Mouse (Mus musculus) embryonic facial prominence, embryonic 11.5 days (tissue): ENCODE measurements around the gene Smim6. TPM values are rescaled to one million over a fixed set of nuclear protein-coding genes. Genes with fewer than 3 reads are reported as not detected.
A peak's percentile ranks its signal among the peaks of the same experiment; 100 is the strongest.

Source experiments
- ATAC-seq: fragments of 200-750 bp; cut with Nextera tagmentation; replicated peaks from 2 replicates; pipeline ENCODE4 v1.8.0; 2017; ENCODE audit warnings: low read depth; ENCODE audit not compliant: insufficient number of reproducible peaks, low FRiP score, low TSS enrichment
- DNase-seq: peaks from one replicate; pipeline ENCODE4 v3.0.0-alpha.2; 2015; ENCODE audit warnings: low spot score
- H3K27ac ChIP-seq: fragments of 300-500 bp; sonication (generic); replicated peaks from 2 replicates; pipeline ENCODE4 v1.5.1; 2014; ENCODE audit warnings: mild to moderate bottlenecking, low read depth, low read length, control low read depth
- H3K27me3 ChIP-seq: fragments of 300-500 bp; sonication (generic); 2 replicates; pipeline ENCODE4 v1.6.1; 2014; ENCODE audit warnings: mild to moderate bottlenecking, low read length, moderate library complexity, mixed read lengths; ENCODE audit not compliant: control insufficient read depth, insufficient read depth
- H3K36me3 ChIP-seq: fragments of 300-500 bp; sonication (generic); replicated peaks from 2 replicates; pipeline ENCODE4 v1.6.1; 2014; ENCODE audit warnings: low read depth, mild to moderate bottlenecking, low read length, moderate library complexity, mixed read lengths; ENCODE audit not compliant: control insufficient read depth, insufficient read depth
- H3K4me1 ChIP-seq: fragments of 300-500 bp; sonication (generic); 2 replicates; pipeline ENCODE4 v1.6.1; 2014; ENCODE audit warnings: low read length, mixed read lengths; ENCODE audit not compliant: control insufficient read depth, insufficient read depth
- H3K4me2 ChIP-seq: fragments of 300-500 bp; sonication (generic); 2 replicates; pipeline ENCODE4 v1.6.1; 2014; ENCODE audit warnings: low read depth, mild to moderate bottlenecking, control low read depth, low read length, moderate library complexity
- H3K4me3 ChIP-seq: fragments of 300-500 bp; sonication (generic); 2 replicates; pipeline ENCODE4 v1.5.1; 2014; ENCODE audit warnings: low read depth, low read length, control low read depth
- H3K9ac ChIP-seq: fragments of 300-500 bp; sonication (generic); replicated peaks from 2 replicates; pipeline ENCODE4 v1.6.1; 2014; ENCODE audit warnings: mild to moderate bottlenecking, control low read depth, low read length
- H3K9me3 ChIP-seq: fragments of 300-500 bp; sonication (generic); replicated peaks from 2 replicates; pipeline ENCODE4 v1.6.1; 2016; ENCODE audit warnings: mild to moderate bottlenecking, low read length, inconsistent platforms, mixed read lengths; ENCODE audit not compliant: control insufficient read depth
- WGBS: fragments of 180-500 bp; shearing (Covaris S2); extraction: QIAGEN DNeasy Blood & Tissue Kit; methylation state at CpG from one replicate; pipeline ENCODE4 v1.1.7; 2014; 5-methylcytosine and 5-hydroxymethylcytosine counted together
- polyA plus RNA-seq: library from polyadenylated mRNA; unstranded; fragments of >200 nt; fragmentation: Nextera tagmentation; extraction: Ambion mirVana; gene quantifications from 2 replicates; pipeline ENCODE4 v1.2.1, GENCODE M21; 2014

Smim6 gene
- polyA plus RNA-seq, 1 experiment from 2014 or later: 0.21 TPM

GRCm38 (mm10) chr11:115950719-115951118, 38.9 kb downstream of the Smim6 start:
- no peaks in the 10 kb centered on the region for H3K4me1 ChIP-seq
- H3K27me3 ChIP-seq: no peaks in the 10 kb centered on the region
- no peak overlapping the region for H3K4me3 ChIP-seq
- H3K9me3 ChIP-seq: no peaks in the 10 kb centered on the region
- no peak overlapping the region for H3K27ac ChIP-seq
- no peak overlapping the region for H3K9ac ChIP-seq
- no peak for DNase-seq
- H3K36me3 ChIP-seq: peaks cover 5% of the 10 kb centered on the region; the same call in 1 of the 2 replicates
- no peak for ATAC-seq
- 79% methylated on average over 2 of the region's 2 CpGs for WGBS
- H3K4me2 ChIP-seq: no peak overlapping the region

GRCm38 (mm10) chr11:115954712-115955111, 42.9 kb downstream of the Smim6 start:
- Histone ChIP-seq H3K4me1 (no peaks in the 10 kb centered on the region), H3K27ac (no peak overlapping the region), H3K4me3 (no peak overlapping the region), H3K9ac (no peak overlapping the region), H3K4me2 (no peak overlapping the region), H3K27me3 (no peaks in the 10 kb centered on the region), H3K36me3 (peaks cover 5% of the 10 kb centered on the region), H3K9me3 (no peaks in the 10 kb centered on the region)
- ATAC-seq (no peak), DNase-seq (no peak)
- WGBS: 87% methylated on average over 5 of the region's 5 CpGs

GRCm38 (mm10) chr11:115955195-115955858, 43.5 kb downstream of the Smim6 start:
- WGBS: 49% methylated on average over 10 of the region's 10 CpGs
- Histone ChIP-seq H3K4me1 (no peaks in the 10 kb centered on the region), H3K9ac (no peak overlapping the region), H3K9me3 (no peaks in the 10 kb centered on the region), H3K27me3 (no peaks in the 10 kb centered on the region), H3K4me3 (no peak overlapping the region), H3K27ac (no peak overlapping the region), H3K4me2 (no peak overlapping the region), H3K36me3 (peaks cover 5% of the 10 kb centered on the region)
- ATAC-seq: no peak
- DNase-seq: no peak

GRCm38 (mm10) chr11:115956453-115956852, 44.6 kb downstream of the Smim6 start:
- Histone ChIP-seq H3K27ac (no peak overlapping the region), H3K9me3 (no peaks in the 10 kb centered on the region), H3K27me3 (no peaks in the 10 kb centered on the region), H3K4me3 (no peak overlapping the region), H3K4me1 (no peaks in the 10 kb centered on the region), H3K4me2 (no peak overlapping the region), H3K36me3 (peaks cover 7% of the 10 kb centered on the region), H3K9ac (no peak overlapping the region)
- ATAC-seq (peak; percentile 65; the same call in 1 of the 2 replicates), DNase-seq (peak; percentile 62)
- WGBS: 19% methylated on average over 4 of the region's 4 CpGs

- 58% methylated on average over 7 of the region's 7 CpGs for WGBS
- DNase-seq: no peak
- no peak overlapping the region for H3K27ac ChIP-seq
- no peak overlapping the region for H3K9ac ChIP-seq
- no peaks in the 10 kb centered on the region for H3K4me1 ChIP-seq
- no peaks in the 10 kb centered on the region for H3K9me3 ChIP-seq
- H3K27me3 ChIP-seq: no peaks in the 10 kb centered on the region
- no peak overlapping the region for H3K4me2 ChIP-seq
- no peak for ATAC-seq
- H3K36me3 ChIP-seq: peaks cover 10% of the 10 kb centered on the region
- no peak overlapping the region for H3K4me3 ChIP-seq
Observed at GRCm38 (mm10) chr11:115957971-115958370, 46.2 kb downstream of the Smim6 start.

GRCm38 (mm10) chr11:115959018-115959417, 47.2 kb downstream of the Smim6 start:
- H3K9me3 ChIP-seq: no peaks in the 10 kb centered on the region
- no peaks in the 10 kb centered on the region for H3K27me3 ChIP-seq
- no peak overlapping the region for H3K9ac ChIP-seq
- ATAC-seq (no peak), DNase-seq (no peak)
- H3K4me2 ChIP-seq: no peak overlapping the region
- H3K36me3 ChIP-seq: peaks cover 10% of the 10 kb centered on the region
- H3K27ac ChIP-seq: no peak overlapping the region
- H3K4me3 ChIP-seq: no peak overlapping the region
- 97% methylated on average over 9 of the region's 9 CpGs for WGBS
- H3K4me1 ChIP-seq: no peaks in the 10 kb centered on the region

- 93% methylated on average over 9 of the region's 9 CpGs for WGBS
- peaks cover 12% of the 10 kb centered on the region for H3K36me3 ChIP-seq
Observed at GRCm38 (mm10) chr11:115962651-115963412, 51.0 kb downstream of the Smim6 start.

More at GRCm38 (mm10) chr11:115962651-115963412, 51.0 kb downstream of the Smim6 start:
- Histone ChIP-seq H3K4me2 (no peak overlapping the region), H3K27me3 (no peaks in the 10 kb centered on the region), H3K4me3 (no peak overlapping the region), H3K27ac (no peak overlapping the region), H3K9me3 (no peaks in the 10 kb centered on the region), H3K9ac (no peak overlapping the region), H3K4me1 (no peaks in the 10 kb centered on the region)
- ATAC-seq: no peak
- DNase-seq: no peak
